Mouse (Mus musculus) kidney, postnatal 36 days (tissue): ENCODE data around the gene Wbp2nl.
"Not testable (repeated sequence)": the region's sequence is repeated elsewhere in the genome, so short reads cannot be mapped to it uniquely, and the experiment has no call there.

ENCODE experiments used
- DNase-seq, 2 experiments: peaks; one replicate each; pipeline ENCODE4 v3.0.0; 2021 to 2022; ENCODE audit warnings: mixed read lengths in 2 of 2

Wbp2nl gene

DNA sequence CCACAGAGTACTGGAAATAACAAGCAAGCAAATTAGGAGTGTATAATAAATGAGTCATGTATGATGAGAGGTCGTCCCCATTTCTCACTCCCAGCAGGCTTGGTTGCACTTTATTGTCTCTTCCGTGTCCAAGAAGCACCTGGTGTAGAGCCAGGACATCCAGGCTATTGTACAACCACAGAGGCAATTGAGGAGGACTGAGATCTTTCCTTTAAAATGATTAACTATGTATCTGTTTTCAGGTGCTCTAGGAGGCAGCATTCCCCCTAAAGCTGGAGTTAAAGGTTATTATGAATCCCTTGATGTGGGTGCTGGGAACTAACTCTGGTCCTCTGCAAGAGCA lies 50.2 kb downstream of the Wbp2nl start:
- DNase-seq: peak in 1 of 2 experiments; percentile 36

DNA sequence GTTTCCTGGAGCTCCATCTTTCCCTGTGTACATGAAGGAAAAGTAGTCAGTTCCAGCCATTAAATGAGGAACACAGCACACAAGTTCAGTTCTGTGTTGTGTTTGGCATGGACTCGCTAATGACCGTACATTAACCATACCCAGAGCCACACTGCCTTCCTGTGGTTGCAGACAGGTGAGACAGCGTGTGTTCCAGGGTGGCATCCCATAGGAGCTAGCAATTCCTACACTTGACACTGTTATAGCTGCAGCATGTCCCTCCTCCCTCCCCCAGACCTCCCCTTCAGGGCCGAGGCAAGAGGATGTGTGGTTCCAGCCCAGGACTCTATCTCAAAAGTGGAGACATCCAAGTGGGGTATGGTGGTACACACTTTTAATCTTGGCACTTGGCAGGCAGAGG lies 51.6 kb downstream of the Wbp2nl start:
- DNase-seq: no peak

DNA sequence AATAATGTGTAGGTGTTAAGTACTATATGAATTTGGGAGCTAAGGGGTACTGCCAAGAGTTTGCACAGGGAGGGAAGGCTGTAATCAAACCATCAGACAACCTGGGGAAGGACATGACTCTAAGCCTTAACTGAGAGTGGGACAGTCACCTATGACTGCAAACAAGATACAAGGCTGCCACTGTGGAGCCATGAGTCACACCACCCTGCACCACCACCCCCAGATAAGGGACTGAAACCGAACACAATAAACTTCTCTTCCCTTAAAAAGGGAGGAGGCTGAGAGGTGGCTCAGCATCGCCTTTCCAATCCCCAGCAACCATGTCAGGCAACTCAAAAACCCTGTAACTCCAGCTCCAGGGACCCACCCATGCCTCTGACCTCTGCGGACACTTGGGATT lies 52.7 kb downstream of the Wbp2nl start:
- DNase-seq: no peak

- DNase-seq: peak in 1 of 2 experiments; percentile 34
Measured at GRCm38 (mm10) chr15:82353078-82353744, 54.5 kb downstream of the Wbp2nl start.

- DNase-seq: no peak
Measured at GRCm38 (mm10) chr15:82353745-82354113, 55.0 kb downstream of the Wbp2nl start.

DNA sequence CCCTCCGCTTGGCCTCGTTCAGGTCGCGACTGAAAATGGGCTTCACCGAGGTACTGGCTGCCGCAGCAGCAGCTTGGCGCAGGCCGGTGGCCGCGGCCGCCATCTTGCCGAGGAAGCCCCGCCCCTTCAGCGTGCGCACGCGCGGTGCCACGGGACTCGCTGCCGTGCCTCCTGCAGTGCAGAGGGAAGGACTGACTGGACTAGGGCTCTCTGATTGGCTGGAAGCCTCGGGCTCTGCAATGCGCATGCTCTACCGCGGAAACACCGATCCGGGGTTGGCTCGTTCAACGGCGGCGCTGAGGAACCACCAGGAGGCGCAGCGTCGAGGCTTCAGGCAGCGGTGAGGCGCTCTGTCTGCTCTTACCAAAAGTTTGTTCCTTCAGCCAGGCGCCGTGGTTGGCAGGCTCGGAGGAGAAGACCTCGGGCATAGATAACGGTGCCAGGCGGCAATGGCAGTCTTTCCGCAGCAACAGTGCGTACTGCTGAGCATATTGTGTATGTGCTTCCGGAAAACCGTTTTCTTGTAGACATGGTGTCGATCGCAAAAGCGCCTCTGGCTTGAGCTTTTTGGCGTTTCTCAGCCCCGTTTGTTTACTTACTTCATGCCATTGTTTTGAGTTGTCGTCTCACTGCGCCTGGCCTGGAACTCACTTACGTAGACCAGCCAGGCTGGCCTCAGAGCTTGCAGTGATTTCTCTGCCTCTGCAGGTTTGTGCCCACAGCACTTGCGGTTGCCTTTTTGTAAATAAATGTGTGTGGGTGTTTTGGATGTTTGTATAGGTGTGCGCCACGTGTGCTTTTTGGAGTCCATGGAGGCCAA lies 55.6 kb downstream of the Wbp2nl start, which contains the start of gene Ndufa6:
TSS of gene Ndufa6 (minus strand) at position 197 of the 820 bp plus-strand sequence.
- peak; percentile 98 to 99 for DNase-seq

DNA sequence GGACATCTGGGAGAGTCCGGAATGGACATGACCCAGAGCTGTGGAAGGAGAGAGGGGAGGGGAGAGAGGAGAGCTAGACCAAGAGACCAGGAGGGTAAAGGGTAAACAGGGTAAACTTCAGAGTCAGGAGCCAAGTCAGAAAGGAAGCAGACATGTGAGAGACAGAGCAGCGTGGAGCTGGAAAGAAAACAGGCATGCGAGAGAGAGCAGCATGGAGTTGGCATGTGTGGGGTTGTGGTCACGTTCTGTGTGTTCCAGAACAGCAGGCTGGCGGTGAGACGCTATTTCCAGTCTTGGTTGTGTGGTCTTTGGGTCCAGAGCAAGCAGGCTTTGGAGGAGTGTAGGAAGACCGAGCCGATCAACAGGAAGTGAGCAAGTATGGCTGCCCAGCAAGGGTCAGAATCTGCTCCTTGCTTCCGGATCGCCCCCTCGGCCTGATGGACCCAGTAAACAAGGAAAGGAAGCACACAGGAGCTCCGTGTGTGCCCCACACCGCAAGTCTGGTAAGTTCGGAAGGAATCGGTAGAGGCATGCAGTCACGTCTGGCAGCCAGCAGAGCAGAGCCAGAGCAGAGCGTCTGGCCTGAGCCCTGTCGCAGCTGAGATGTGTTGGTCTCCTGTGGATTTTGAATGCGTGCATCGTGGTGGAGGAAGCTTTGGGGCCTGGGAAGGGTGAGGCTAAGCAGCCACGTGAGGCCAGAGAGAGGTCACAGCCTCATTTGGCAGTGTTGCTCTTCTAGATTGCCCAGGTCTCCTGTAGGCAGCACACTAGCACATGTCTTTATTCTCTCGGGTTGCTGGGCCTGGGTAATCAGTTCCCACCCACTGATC lies 59.9 kb downstream of the Wbp2nl start:
- peak; percentile 61 to 79 for DNase-seq

- DNase-seq: peak; percentile 66
Measured at GRCm38 (mm10) chr15:82361459-82362018, 62.8 kb downstream of the Wbp2nl start.

DNA sequence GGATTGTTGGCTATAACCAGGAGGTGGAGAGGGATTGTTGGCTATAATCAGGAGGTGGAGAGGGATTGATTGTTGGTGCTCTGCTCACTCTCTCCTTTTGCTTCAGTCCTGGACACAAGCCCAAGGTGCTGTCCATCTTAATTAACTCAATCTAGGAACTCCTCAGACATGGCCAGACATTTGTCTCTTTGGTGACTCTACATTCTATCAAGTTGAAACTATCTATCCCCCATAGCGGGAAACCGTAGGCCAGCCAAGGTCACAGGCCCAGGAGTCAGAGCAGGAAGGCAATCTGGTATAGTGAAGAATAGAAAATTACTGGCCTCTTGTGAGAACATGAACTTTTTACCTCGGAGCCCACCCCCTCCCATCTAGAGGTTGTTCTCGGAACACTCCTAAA lies 63.5 kb downstream of the Wbp2nl start:
- DNase-seq: peak; percentile 52 to 65

DNA sequence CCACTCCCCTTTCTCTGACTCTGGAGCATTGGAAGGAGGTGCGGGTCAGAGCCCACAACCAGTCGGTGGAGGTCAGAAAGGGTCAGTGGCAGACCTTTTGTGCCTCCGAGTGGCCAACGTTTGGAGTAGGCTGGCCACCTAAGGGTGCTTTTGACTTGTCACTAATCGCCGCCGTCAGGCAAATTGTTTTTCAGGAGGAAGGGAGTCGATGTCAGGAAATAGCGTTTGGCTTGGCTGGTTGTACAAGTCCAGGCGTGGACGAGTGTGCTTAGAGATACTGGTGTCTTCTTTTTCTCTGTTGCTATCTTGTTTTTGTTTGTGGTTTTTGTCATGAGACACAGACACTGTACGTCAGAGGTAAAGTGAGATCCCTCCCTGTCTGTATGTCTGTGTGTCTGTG lies 65.0 kb downstream of the Wbp2nl start:
- DNase-seq: not testable (repeated sequence)
